Mouse (Mus musculus) lung, embryonic 15.5 days (tissue): ENCODE results near the gene Limch1. TPM values are rescaled to one million over a fixed set of nuclear protein-coding genes. Genes with fewer than 3 reads are reported as not detected.

ENCODE experiments used
- ATAC-seq: fragments of 200-750 bp; cut with Nextera tagmentation; 2 replicates; pipeline ENCODE4 v1.8.0; 2017; ENCODE audit warnings: moderate number of reproducible peaks, borderline replicate concordance; ENCODE audit not compliant: low FRiP score, low TSS enrichment; ENCODE audit errors: extremely low read depth
- H3K27ac ChIP-seq: fragments of 300-500 bp; sonication (generic); 2 replicates; pipeline ENCODE4 v1.5.1; 2015; ENCODE audit warnings: moderate library complexity, mild to moderate bottlenecking, inconsistent platforms
- H3K27me3 ChIP-seq: fragments of 300-500 bp; sonication (generic); 2 replicates; pipeline ENCODE4 v1.6.1; 2015; ENCODE audit warnings: inconsistent platforms
- H3K36me3 ChIP-seq: fragments of 300-500 bp; sonication (generic); 2 replicates; pipeline ENCODE4 v1.6.1; 2015; ENCODE audit warnings: inconsistent platforms
- H3K4me1 ChIP-seq: fragments of 300-500 bp; sonication (generic); 2 replicates; pipeline ENCODE4 v1.6.1; 2015; ENCODE audit warnings: inconsistent platforms
- H3K4me2 ChIP-seq: fragments of 300-500 bp; sonication (generic); 2 replicates; pipeline ENCODE4 v1.6.1; 2015; ENCODE audit warnings: inconsistent platforms, mild to moderate bottlenecking, moderate library complexity
- H3K4me3 ChIP-seq: fragments of 300-500 bp; sonication (generic); 2 replicates; pipeline ENCODE4 v1.5.1; 2015; ENCODE audit warnings: mild to moderate bottlenecking, inconsistent platforms
- H3K9ac ChIP-seq: fragments of 300-500 bp; sonication (generic); 2 replicates; pipeline ENCODE4 v1.6.1; 2015; ENCODE audit warnings: inconsistent platforms
- H3K9me3 ChIP-seq: fragments of 300-500 bp; sonication (generic); 2 replicates; pipeline ENCODE4 v1.6.1; 2016; ENCODE audit warnings: inconsistent platforms
- WGBS: fragments of 180-500 bp; shearing (Covaris S2); methylation state at CpG from one replicate; pipeline ENCODE4 v1.1.7; 2015; 5-methylcytosine and 5-hydroxymethylcytosine counted together
- polyA plus RNA-seq: library from polyadenylated mRNA; unstranded; fragments of >200 nt; fragmentation: Nextera tagmentation; extraction: Ambion mirVana; gene quantifications from 2 replicates; pipeline ENCODE4 v1.2.1, GENCODE M21; 2015

The Limch1 gene
- polyA plus RNA-seq: 74.0 and 77.2 TPM in 2 replicates

DNA sequence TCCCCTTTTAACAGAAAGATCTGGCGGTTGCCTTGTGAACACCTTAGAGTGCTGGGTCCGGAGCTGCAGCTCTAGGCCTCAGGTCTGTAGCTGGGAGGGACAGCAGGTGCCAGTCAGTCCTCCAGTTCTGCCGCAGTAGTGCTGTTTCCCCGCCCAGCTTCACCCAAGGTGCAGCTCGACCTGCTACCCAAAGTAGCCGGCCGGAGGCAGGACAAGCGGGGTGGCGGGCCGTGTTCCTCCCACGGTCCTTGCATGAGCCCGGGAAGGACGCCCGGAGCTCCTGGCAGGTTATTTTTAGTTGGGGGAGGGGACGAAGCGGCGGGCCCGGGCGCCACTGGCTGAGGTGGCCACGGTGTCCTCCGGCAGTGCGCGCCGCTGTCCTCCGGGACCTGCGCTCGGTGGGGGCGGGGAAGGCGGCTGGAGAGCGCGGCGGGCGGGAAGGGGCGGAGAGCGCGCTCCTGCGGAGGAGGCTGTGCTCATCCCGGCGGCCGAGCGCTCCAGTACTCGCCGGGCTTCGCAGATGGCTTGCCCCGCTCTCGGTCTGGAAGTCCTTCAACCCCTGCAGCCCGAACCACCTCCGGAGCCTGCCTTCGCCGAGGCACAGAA lies at the start of gene Limch1:
Gene Limch1 (plus strand): TSS at position 438 of the 606 bp plus-strand sequence.
- ATAC-seq: peak; percentile 82
- peaks cover 13% of the 10 kb centered on the region for H3K27me3 ChIP-seq
- peak within 1 kb of the TSS; percentile 63 for H3K9ac ChIP-seq
- peak within 1 kb of the TSS; percentile 71 for H3K4me3 ChIP-seq
- peak within 1 kb of the TSS; percentile 91 for H3K4me2 ChIP-seq
- peaks cover 26% of the 10 kb centered on the region for H3K4me1 ChIP-seq
- peak within 1 kb of the TSS; percentile 92 for H3K27ac ChIP-seq
- H3K36me3 ChIP-seq: no peaks in the 10 kb centered on the region
- no peaks in the 10 kb centered on the region for H3K9me3 ChIP-seq
- 2% methylated on average over 40 of the region's 50 CpGs for WGBS

DNA sequence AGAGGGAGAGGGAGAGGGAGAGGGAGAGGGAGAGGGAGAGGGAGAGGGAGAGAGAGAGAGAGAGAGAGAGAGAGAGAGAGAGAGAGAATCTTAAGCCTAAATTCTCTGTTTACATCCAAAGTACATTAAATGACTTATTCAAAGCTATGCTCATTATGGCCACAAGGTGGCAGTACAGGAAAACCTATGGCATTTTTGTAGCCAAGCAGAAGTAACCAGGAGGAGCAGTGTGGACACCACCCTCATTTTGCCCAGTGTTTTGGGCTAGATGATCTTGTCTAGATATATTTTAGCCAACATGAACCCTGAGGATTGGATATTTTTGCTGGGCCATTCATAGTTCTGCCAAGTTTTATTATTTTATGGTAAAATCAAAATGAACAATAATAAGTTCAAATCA lies 48.5 kb upstream of the Limch1 start:
- Histone ChIP-seq H3K4me3 (no peak overlapping the region), H3K36me3 (no peaks in the 10 kb centered on the region), H3K27me3 (no peaks in the 10 kb centered on the region), H3K27ac (no peak overlapping the region), H3K4me1 (no peaks in the 10 kb centered on the region), H3K9me3 (no peaks in the 10 kb centered on the region), H3K4me2 (no peak overlapping the region), H3K9ac (no peak overlapping the region)
- no peak for ATAC-seq

DNA sequence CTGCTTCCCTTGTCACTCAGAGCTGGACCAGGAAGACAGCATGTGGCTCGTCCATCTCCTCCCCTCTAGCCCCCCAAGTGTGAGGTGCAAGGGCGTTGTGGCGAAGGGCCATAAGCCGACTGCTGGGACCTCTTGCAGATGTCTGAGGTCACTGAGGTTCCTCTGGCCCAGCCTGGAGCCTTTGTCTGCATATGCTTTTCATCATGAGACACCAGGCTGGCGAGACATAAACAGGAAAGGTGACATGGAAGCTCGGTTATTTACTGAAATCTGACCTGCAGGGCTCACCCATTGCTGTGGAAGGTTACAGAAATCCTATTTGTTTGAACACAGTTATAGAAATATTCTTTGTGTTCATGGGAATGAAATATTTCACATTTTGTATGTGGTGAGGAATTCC lies 45.7 kb upstream of the Limch1 start:
- 43% methylated on average over 6 of the region's 6 CpGs for WGBS
- H3K9ac ChIP-seq: no peak overlapping the region

GRCm38 (mm10) chr5:66701951-66702350 lies 43.7 kb upstream of the Limch1 start:
- 82% methylated on average over 4 of the region's 4 CpGs for WGBS
- Histone ChIP-seq H3K4me2 (no peak overlapping the region), H3K36me3 (no peaks in the 10 kb centered on the region), H3K27me3 (no peaks in the 10 kb centered on the region), H3K9ac (no peak overlapping the region), H3K4me3 (no peak overlapping the region), H3K9me3 (no peaks in the 10 kb centered on the region), H3K27ac (no peak overlapping the region), H3K4me1 (peaks cover 8% of the 10 kb centered on the region)
- no peak for ATAC-seq

More for the DNA sequence above, 45.7 kb upstream of the Limch1 start:
- Histone ChIP-seq H3K9me3 (no peaks in the 10 kb centered on the region), H3K4me2 (no peak overlapping the region), H3K4me3 (no peak overlapping the region), H3K27me3 (no peaks in the 10 kb centered on the region), H3K36me3 (no peaks in the 10 kb centered on the region), H3K27ac (no peak overlapping the region), H3K4me1 (peaks cover 8% of the 10 kb centered on the region)
- peak; percentile 71; the same call in 1 of the 2 replicates for ATAC-seq

GRCm38 (mm10) chr5:66703317-66704004 lies 42.2 kb upstream of the Limch1 start:
- no peaks in the 10 kb centered on the region for H3K36me3 ChIP-seq
- H3K9me3 ChIP-seq: no peaks in the 10 kb centered on the region
- H3K27me3 ChIP-seq: no peaks in the 10 kb centered on the region
- no peak overlapping the region for H3K4me2 ChIP-seq
- ATAC-seq: peak; percentile 45; the same call in 1 of the 2 replicates
- H3K4me1 ChIP-seq: peaks cover 8% of the 10 kb centered on the region
- no peak overlapping the region for H3K9ac ChIP-seq
- WGBS: 13% methylated on average over 10 of the region's 10 CpGs
- H3K27ac ChIP-seq: no peak overlapping the region
- H3K4me3 ChIP-seq: no peak overlapping the region

DNA sequence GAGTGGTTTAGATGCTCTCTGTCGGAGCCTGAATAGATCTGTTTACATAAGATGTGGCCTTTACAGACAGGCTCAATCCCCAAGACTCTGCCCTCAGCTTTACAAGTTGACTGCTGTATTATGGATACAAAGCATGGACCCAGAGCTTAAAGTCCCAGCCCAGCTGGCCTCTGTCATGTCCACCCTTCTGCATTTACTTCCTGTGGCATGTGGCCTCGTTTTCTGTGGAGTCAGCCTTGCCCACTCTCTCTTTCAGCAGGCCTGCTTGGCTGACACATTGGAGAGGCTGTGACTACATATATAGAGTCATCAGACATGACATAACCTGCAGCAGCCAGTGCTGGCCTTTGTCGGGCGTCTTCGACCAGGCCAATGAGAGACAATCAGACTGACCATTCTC lies 37.8 kb upstream of the Limch1 start:
- WGBS: 44% methylated on average over 5 of the region's 5 CpGs
- Histone ChIP-seq H3K4me3 (no peak overlapping the region), H3K9ac (no peak overlapping the region), H3K4me2 (no peak overlapping the region), H3K27ac (no peak overlapping the region), H3K4me1 (peaks cover 14% of the 10 kb centered on the region), H3K36me3 (no peaks in the 10 kb centered on the region), H3K9me3 (no peaks in the 10 kb centered on the region), H3K27me3 (no peaks in the 10 kb centered on the region)
- peak; percentile 43; the same call in 1 of the 2 replicates for ATAC-seq

DNA sequence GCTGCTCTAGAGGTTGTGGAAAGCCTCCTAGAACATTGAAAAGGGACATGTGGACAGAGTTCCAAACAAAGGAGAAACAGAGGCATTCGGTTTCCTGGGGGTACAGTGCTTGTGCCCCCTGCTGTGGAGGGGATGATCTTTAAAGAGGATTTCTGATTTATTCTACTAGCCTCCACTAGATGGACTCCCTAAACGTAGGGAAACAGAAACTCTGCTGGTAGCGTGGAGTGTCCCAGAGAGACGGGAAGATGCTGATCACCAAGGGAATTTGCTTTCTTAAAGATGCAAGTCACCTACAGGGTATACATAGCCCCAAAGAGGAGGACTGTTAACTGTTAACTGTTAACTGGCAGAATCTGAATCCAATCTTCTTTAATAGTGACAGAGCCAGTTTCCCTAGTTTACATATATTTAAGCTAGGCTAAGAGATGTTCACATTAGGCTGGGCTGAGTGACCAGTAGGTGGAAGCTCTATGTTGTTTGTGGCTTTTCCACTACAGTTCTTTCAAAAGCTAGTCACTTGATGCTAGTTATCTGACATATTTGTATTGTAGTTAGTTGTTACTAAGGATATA lies 35.1 kb upstream of the Limch1 start:
- Histone ChIP-seq H3K4me1 (peaks cover 9% of the 10 kb centered on the region), H3K4me3 (no peak overlapping the region), H3K4me2 (no peak overlapping the region), H3K27me3 (no peaks in the 10 kb centered on the region), H3K36me3 (no peaks in the 10 kb centered on the region), H3K27ac (no peak overlapping the region), H3K9me3 (no peaks in the 10 kb centered on the region), H3K9ac (no peak overlapping the region)
- 14% methylated on average over 4 of the region's 4 CpGs for WGBS
- no peak for ATAC-seq

- H3K27me3 ChIP-seq: no peaks in the 10 kb centered on the region
- 41% methylated on average over 6 of the region's 6 CpGs for WGBS
Measured at GRCm38 (mm10) chr5:66712801-66713200, 32.8 kb upstream of the Limch1 start.

GRCm38 (mm10) chr5:66715498-66715931 lies 30.1 kb upstream of the Limch1 start:
- no peak overlapping the region for H3K4me3 ChIP-seq
- H3K27me3 ChIP-seq: no peaks in the 10 kb centered on the region
- H3K27ac ChIP-seq: no peak overlapping the region
- no peak overlapping the region for H3K9ac ChIP-seq
- no peak overlapping the region for H3K4me2 ChIP-seq
- no peak for ATAC-seq
- no peaks in the 10 kb centered on the region for H3K36me3 ChIP-seq
- WGBS: 59% methylated on average over 4 of the region's 4 CpGs
- H3K9me3 ChIP-seq: no peaks in the 10 kb centered on the region
- peaks cover 7% of the 10 kb centered on the region for H3K4me1 ChIP-seq

More at GRCm38 (mm10) chr5:66712801-66713200, 32.8 kb upstream of the Limch1 start:
- H3K9me3 ChIP-seq: no peaks in the 10 kb centered on the region
- no peak overlapping the region for H3K9ac ChIP-seq
- H3K36me3 ChIP-seq: no peaks in the 10 kb centered on the region
- ATAC-seq: peak; percentile 39; the same call in 1 of the 2 replicates
- no peak overlapping the region for H3K4me2 ChIP-seq
- H3K4me3 ChIP-seq: no peak overlapping the region
- H3K4me1 ChIP-seq: peaks cover 9% of the 10 kb centered on the region
- H3K27ac ChIP-seq: peak overlapping the region; percentile 31

DNA sequence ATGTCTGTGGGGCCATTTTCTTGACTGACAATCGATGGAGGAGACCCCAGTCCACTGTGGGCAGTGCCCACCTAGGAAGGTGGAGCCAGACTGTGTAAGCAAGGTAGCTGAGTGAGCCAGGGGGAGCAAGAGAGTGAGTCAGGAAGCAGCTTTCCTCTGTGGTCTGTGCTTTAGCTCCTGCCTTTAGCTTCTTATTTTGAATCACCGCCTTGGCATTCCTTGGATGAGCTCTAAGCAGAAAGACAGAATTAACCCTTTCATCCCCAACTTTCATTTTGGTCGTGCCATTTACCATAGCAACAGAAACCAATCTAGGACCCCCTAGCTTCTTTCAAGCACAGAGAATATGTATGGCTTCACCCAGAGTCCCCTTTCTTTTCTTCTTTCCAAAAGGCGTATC lies 27.7 kb upstream of the Limch1 start:
- Histone ChIP-seq H3K36me3 (no peaks in the 10 kb centered on the region), H3K27ac (no peak overlapping the region), H3K4me1 (peaks cover 9% of the 10 kb centered on the region), H3K27me3 (no peaks in the 10 kb centered on the region), H3K4me3 (no peak overlapping the region), H3K4me2 (no peak overlapping the region), H3K9me3 (no peaks in the 10 kb centered on the region), H3K9ac (no peak overlapping the region)
- WGBS: 50% methylated on average over 4 of the region's 4 CpGs
- no peak for ATAC-seq

GRCm38 (mm10) chr5:66718413-66718812 lies 27.2 kb upstream of the Limch1 start:
- 54% methylated on average over 3 of the region's 3 CpGs for WGBS
- no peaks in the 10 kb centered on the region for H3K27me3 ChIP-seq
- no peak overlapping the region for H3K4me3 ChIP-seq
- H3K4me2 ChIP-seq: no peak overlapping the region
- H3K9ac ChIP-seq: no peak overlapping the region
- no peaks in the 10 kb centered on the region for H3K36me3 ChIP-seq
- H3K9me3 ChIP-seq: no peaks in the 10 kb centered on the region
- H3K27ac ChIP-seq: no peak overlapping the region
- H3K4me1 ChIP-seq: peaks cover 11% of the 10 kb centered on the region
- no peak for ATAC-seq

- no peaks in the 10 kb centered on the region for H3K36me3 ChIP-seq
- WGBS: 68% methylated on average over 7 of the region's 7 CpGs
- no peak overlapping the region for H3K9ac ChIP-seq
- no peak for ATAC-seq
- no peak overlapping the region for H3K4me2 ChIP-seq
- H3K27me3 ChIP-seq: no peaks in the 10 kb centered on the region
- no peak overlapping the region for H3K4me3 ChIP-seq
- H3K27ac ChIP-seq: no peak overlapping the region
- H3K9me3 ChIP-seq: no peaks in the 10 kb centered on the region
- H3K4me1 ChIP-seq: peaks cover 16% of the 10 kb centered on the region
Measured at GRCm38 (mm10) chr5:66718880-66719279, 26.7 kb upstream of the Limch1 start.
